Mouse (Mus musculus): ENCODE results near the gene Gyg. TPM values are rescaled to one million over a fixed set of nuclear protein-coding genes. Genes with fewer than 3 reads are reported as not detected.

Gyg gene
- polyA plus RNA-seq (2014; fragmentation: Nextera tagmentation; extraction: Ambion mirVana), result 53.4 and 54.2 TPM in 2 replicates

DNA sequence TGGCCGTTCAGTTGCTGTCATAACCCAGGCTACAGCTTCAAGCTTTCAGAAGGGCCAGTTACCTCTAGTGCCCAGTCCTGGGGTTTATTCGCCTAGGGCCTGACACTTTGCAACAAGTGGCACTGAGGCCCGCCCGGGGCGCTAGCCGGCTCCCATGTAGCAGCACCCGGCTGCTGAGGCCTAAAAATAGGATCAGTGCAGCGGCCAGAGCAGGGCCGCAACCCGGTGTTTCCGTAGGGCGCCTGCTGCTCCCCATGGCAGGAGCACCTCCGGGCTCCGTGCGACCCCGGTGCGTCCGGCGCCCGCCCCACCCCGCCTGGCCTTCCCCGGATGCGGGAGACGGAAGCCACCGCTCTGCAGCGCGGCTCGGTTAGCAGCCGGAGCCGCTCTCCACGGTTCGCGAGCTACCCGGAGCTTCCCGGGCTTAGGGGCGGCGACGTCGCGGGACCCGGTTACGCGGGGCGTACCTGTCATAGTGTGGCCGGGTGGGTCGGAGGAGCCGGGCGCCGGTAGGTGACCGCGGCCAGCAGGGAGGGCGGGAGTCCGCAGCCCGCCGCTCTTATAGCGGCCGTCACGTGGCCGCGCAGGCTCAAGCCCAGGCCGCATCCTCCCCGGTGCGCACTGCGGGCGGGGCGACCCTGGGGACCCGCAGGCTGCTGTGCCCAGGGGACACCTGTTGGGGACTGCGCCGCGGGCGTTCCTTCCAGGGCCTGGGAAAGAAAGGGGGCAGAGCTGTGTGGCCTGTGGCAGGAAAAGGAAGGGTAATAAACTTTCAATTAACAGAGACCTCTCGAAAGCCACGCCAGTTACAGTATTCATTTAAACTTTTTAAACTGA lies at the start of gene Gyg:
TSS of gene Gyg (minus strand) at position 787 of the 837 bp plus-strand sequence.
- ATAC-seq (replicated peaks; ENCODE audit: low FRiP score, low TSS enrichment, low read depth) (peak; percentile 95), DNase-seq (ENCODE audit: low spot score) (peak; percentile 86)
- H3K36me3 ChIP-seq (ENCODE audit: control insufficient read depth, insufficient read depth, low read length), result peaks cover 6% of the 10 kb centered on the region
- no peaks in the 10 kb centered on the region for H3K27me3 ChIP-seq (replicated peaks; ENCODE audit: control insufficient read depth, insufficient read depth, low read length)
- peak within 1 kb of the TSS; percentile 83 for H3K9ac ChIP-seq (ENCODE audit: low read length)
- WGBS, result under 1% methylated on average over 71 of the region's 73 CpGs
- H3K27ac ChIP-seq (ENCODE audit: low read depth), result peak within 1 kb of the TSS; percentile 33; the same call in 1 of the 2 replicates
- H3K4me1 ChIP-seq (replicated peaks; ENCODE audit: control insufficient read depth, insufficient read depth, low read length), result peaks cover 4% of the 10 kb centered on the region; the same call in 1 of the 2 replicates
- peak within 1 kb of the TSS; percentile 74 for H3K4me2 ChIP-seq (ENCODE audit: low read length)
- peak within 1 kb of the TSS; percentile 77 for H3K4me3 ChIP-seq (ENCODE audit: low read depth, low read length)
- H3K9me3 ChIP-seq (ENCODE audit: control insufficient read depth, low read length), result peaks cover 4% of the 10 kb centered on the region; the same call in 1 of the 2 replicates

- no peaks in the 10 kb centered on the region for H3K4me1 ChIP-seq (replicated peaks; ENCODE audit: control insufficient read depth, insufficient read depth, low read length)
- no peak overlapping the region for H3K4me3 ChIP-seq (ENCODE audit: low read depth, low read length)
- DNase-seq (ENCODE audit: low spot score), result peak; percentile 82
- H3K9ac ChIP-seq (ENCODE audit: low read length), result no peak overlapping the region
- no peaks in the 10 kb centered on the region for H3K36me3 ChIP-seq (ENCODE audit: control insufficient read depth, insufficient read depth, low read length)
- no peak overlapping the region for H3K27ac ChIP-seq (ENCODE audit: low read depth)
- no peaks in the 10 kb centered on the region for H3K9me3 ChIP-seq (ENCODE audit: control insufficient read depth, low read length)
- WGBS, result 30% methylated on average over 6 of the region's 6 CpGs
- H3K27me3 ChIP-seq (replicated peaks; ENCODE audit: control insufficient read depth, insufficient read depth, low read length), result no peaks in the 10 kb centered on the region
- peak; percentile 62; the same call in 1 of the 2 replicates for ATAC-seq (replicated peaks; ENCODE audit: low FRiP score, low TSS enrichment, low read depth)
- no peak overlapping the region for H3K4me2 ChIP-seq (ENCODE audit: low read length)
Observed at GRCm38 (mm10) chr3:20198869-20199268, 43.8 kb upstream of the Gyg start.

GRCm38 (mm10) chr3:20197878-20198277 lies 42.8 kb upstream of the Gyg start:
- H3K4me1 ChIP-seq (replicated peaks; ENCODE audit: control insufficient read depth, insufficient read depth, low read length), result no peaks in the 10 kb centered on the region
- WGBS, result 77% methylated on average over 10 of the region's 10 CpGs
- no peak overlapping the region for H3K27ac ChIP-seq (ENCODE audit: low read depth)
- ATAC-seq (replicated peaks; ENCODE audit: low FRiP score, low TSS enrichment, low read depth) (no peak), DNase-seq (ENCODE audit: low spot score) (no peak)
- no peak overlapping the region for H3K4me3 ChIP-seq (ENCODE audit: low read depth, low read length)
- no peak overlapping the region for H3K9ac ChIP-seq (ENCODE audit: low read length)
- H3K4me2 ChIP-seq (ENCODE audit: low read length), result no peak overlapping the region
- no peaks in the 10 kb centered on the region for H3K9me3 ChIP-seq (ENCODE audit: control insufficient read depth, low read length)
- no peaks in the 10 kb centered on the region for H3K36me3 ChIP-seq (ENCODE audit: control insufficient read depth, insufficient read depth, low read length)
- H3K27me3 ChIP-seq (replicated peaks; ENCODE audit: control insufficient read depth, insufficient read depth, low read length), result no peaks in the 10 kb centered on the region

GRCm38 (mm10) chr3:20188976-20189675 lies 34.0 kb upstream of the Gyg start:
- no peak overlapping the region for H3K9ac ChIP-seq (ENCODE audit: low read length)
- H3K36me3 ChIP-seq (ENCODE audit: control insufficient read depth, insufficient read depth, low read length), result no peaks in the 10 kb centered on the region
- H3K27ac ChIP-seq (ENCODE audit: low read depth), result peak overlapping the region; percentile 38; the same call in 1 of the 2 replicates
- H3K9me3 ChIP-seq (ENCODE audit: control insufficient read depth, low read length), result no peaks in the 10 kb centered on the region
- no peak overlapping the region for H3K4me2 ChIP-seq (ENCODE audit: low read length)
- ATAC-seq (replicated peaks; ENCODE audit: low FRiP score, low TSS enrichment, low read depth), result no peak
- 23% methylated on average over 5 of the region's 5 CpGs for WGBS
- DNase-seq (ENCODE audit: low spot score), result no peak
- no peaks in the 10 kb centered on the region for H3K27me3 ChIP-seq (replicated peaks; ENCODE audit: control insufficient read depth, insufficient read depth, low read length)
- H3K4me1 ChIP-seq (replicated peaks; ENCODE audit: control insufficient read depth, insufficient read depth, low read length), result peaks cover 6% of the 10 kb centered on the region; the same call in 1 of the 2 replicates
- H3K4me3 ChIP-seq (ENCODE audit: low read depth, low read length), result no peak overlapping the region

DNA sequence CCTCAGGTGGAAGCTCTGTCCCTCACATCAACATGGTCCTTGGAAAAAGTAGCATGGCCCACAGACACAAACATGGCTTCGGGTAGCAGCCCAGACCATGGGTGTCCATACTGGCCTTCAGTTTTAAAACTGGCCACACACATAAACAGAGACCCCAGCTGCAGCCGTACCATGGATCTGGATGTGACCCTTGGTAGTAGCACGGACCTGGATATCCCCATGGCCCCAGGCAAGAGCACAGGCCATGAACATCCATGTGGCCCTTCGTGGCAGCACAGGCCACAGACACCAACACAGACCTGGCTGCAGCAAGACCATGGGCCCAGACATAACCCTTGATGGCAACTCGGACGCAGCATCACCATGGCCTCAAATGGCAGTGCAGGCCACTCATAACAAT lies 17.3 kb upstream of the Gyg start:
- 89% methylated on average over 6 of the region's 6 CpGs for WGBS

DNA sequence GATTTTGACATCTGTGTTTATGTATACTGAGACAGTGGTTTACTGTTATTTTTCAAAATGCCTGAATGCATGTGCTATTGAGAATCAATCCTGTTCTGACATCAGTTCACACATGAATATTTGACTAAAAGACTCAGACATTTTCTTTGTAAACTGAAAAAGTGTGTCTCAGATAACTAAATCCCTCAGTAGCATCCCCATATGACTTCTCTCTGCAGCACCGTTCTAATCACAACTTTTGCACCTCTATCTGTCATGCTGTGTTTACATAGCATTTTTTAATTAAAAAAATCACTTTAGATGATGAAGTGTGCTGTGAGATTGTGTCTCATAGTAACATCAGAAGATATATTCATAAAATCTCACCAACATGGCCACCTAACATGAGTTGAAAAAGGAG lies 12.4 kb upstream of the Gyg start:
- no peak for ATAC-seq (replicated peaks; ENCODE audit: low FRiP score, low TSS enrichment, low read depth)
- Histone ChIP-seq H3K36me3 (ENCODE audit: control insufficient read depth, insufficient read depth, low read length) (no peaks in the 10 kb centered on the region), H3K27me3 (replicated peaks; ENCODE audit: control insufficient read depth, insufficient read depth, low read length) (no peaks in the 10 kb centered on the region), H3K4me1 (replicated peaks; ENCODE audit: control insufficient read depth, insufficient read depth, low read length) (no peaks in the 10 kb centered on the region), H3K9ac (ENCODE audit: low read length) (no peak overlapping the region), H3K27ac (ENCODE audit: low read depth) (no peak overlapping the region), H3K9me3 (ENCODE audit: control insufficient read depth, low read length) (no peaks in the 10 kb centered on the region), H3K4me2 (ENCODE audit: low read length) (no peak overlapping the region), H3K4me3 (ENCODE audit: low read depth, low read length) (no peak overlapping the region)
- no peak for DNase-seq (ENCODE audit: low spot score)
- WGBS, result 59% methylated on average over 1 of the region's 1 CpGs

More for the DNA sequence above, 17.3 kb upstream of the Gyg start:
- DNase-seq (ENCODE audit: low spot score) (no peak), ATAC-seq (replicated peaks; ENCODE audit: low FRiP score, low TSS enrichment, low read depth) (no peak)
- Histone ChIP-seq H3K9ac (ENCODE audit: low read length) (no peak overlapping the region), H3K4me2 (ENCODE audit: low read length) (no peak overlapping the region), H3K27me3 (replicated peaks; ENCODE audit: control insufficient read depth, insufficient read depth, low read length) (no peaks in the 10 kb centered on the region), H3K36me3 (ENCODE audit: control insufficient read depth, insufficient read depth, low read length) (no peaks in the 10 kb centered on the region), H3K9me3 (ENCODE audit: control insufficient read depth, low read length) (no peaks in the 10 kb centered on the region), H3K4me3 (ENCODE audit: low read depth, low read length) (no peak overlapping the region), H3K27ac (ENCODE audit: low read depth) (no peak overlapping the region), H3K4me1 (replicated peaks; ENCODE audit: control insufficient read depth, insufficient read depth, low read length) (no peaks in the 10 kb centered on the region)

DNA sequence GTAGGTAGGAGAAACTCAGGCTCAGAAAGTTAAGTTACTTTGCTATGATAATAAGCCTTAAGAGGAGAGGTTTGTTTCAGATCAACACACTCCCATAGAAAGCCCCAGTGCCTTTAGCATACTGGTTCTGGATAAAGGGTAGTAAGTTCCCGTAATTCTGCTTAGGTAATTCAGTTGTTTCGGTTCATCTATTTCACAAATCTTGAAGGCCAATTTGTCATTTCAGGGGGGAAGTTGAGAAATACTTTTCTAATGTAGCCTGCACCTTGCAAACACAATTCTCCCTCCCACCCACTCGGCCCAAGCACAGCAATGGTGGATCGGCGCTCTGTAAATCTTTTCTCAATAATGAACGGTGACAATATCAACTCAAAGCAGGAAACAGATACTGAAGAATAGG lies 359 bp upstream of the Gyg start:
- Histone ChIP-seq H3K36me3 (ENCODE audit: control insufficient read depth, insufficient read depth, low read length) (no peaks in the 10 kb centered on the region), H3K4me2 (ENCODE audit: low read length) (peak overlapping the region; percentile 74), H3K4me1 (replicated peaks; ENCODE audit: control insufficient read depth, insufficient read depth, low read length) (peaks cover 4% of the 10 kb centered on the region; the same call in 1 of the 2 replicates), H3K9ac (ENCODE audit: low read length) (no peak overlapping the region), H3K27me3 (replicated peaks; ENCODE audit: control insufficient read depth, insufficient read depth, low read length) (no peaks in the 10 kb centered on the region), H3K9me3 (ENCODE audit: control insufficient read depth, low read length) (peaks cover 4% of the 10 kb centered on the region; the same call in 1 of the 2 replicates), H3K4me3 (ENCODE audit: low read depth, low read length) (peak overlapping the region; percentile 77; the same call in 1 of the 2 replicates), H3K27ac (ENCODE audit: low read depth) (no peak overlapping the region)
- WGBS, result 81% methylated on average over 6 of the region's 6 CpGs
- DNase-seq (ENCODE audit: low spot score), result no peak
- ATAC-seq (replicated peaks; ENCODE audit: low FRiP score, low TSS enrichment, low read depth), result no peak

GRCm38 (mm10) chr3:20151651-20152050 lies 3.5 kb downstream of the Gyg start:
- no peak overlapping the region for H3K9ac ChIP-seq (ENCODE audit: low read length)
- ATAC-seq (replicated peaks; ENCODE audit: low FRiP score, low TSS enrichment, low read depth), result no peak
- no peaks in the 10 kb centered on the region for H3K27me3 ChIP-seq (replicated peaks; ENCODE audit: control insufficient read depth, insufficient read depth, low read length)
- H3K4me2 ChIP-seq (ENCODE audit: low read length), result no peak overlapping the region
- peaks cover 4% of the 10 kb centered on the region; the same call in 1 of the 2 replicates for H3K4me1 ChIP-seq (replicated peaks; ENCODE audit: control insufficient read depth, insufficient read depth, low read length)
- no peak for DNase-seq (ENCODE audit: low spot score)
- WGBS, result 91% methylated on average over 3 of the region's 3 CpGs
- H3K27ac ChIP-seq (ENCODE audit: low read depth), result no peak overlapping the region
- H3K36me3 ChIP-seq (ENCODE audit: control insufficient read depth, insufficient read depth, low read length), result peaks cover 30% of the 10 kb centered on the region
- H3K4me3 ChIP-seq (ENCODE audit: low read depth, low read length), result no peak overlapping the region
- H3K9me3 ChIP-seq (ENCODE audit: control insufficient read depth, low read length), result no peaks in the 10 kb centered on the region

Data from intestine, embryonic 14.5 days (tissue).